Mouse (Mus musculus): ENCODE measurements around the gene Arg1. TPM values are rescaled to one million over a fixed set of nuclear protein-coding genes. Genes with fewer than 3 reads are reported as not detected.

The Arg1 gene
- polyA plus RNA-seq, 1 experiment, result 0.23 TPM

- H3K4me1 ChIP-seq (replicated peaks; ENCODE audit: control insufficient read depth, insufficient read depth, low read length), result no peaks in the 10 kb centered on the region
- WGBS, result 94% methylated on average over 9 of the region's 9 CpGs
- TF ChIP-seq CTCF (IDR thresholded peaks at IDR 0.05; ENCODE audit: borderline replicate concordance, control insufficient read depth, extremely low read depth, insufficient read depth, low read length, poor library complexity), result peak; percentile 50; the same call in 1 of the 2 replicates
- TF ChIP-seq POLR2A (IDR thresholded peaks at IDR 0.05; ENCODE audit: control insufficient read depth, extremely low read depth, insufficient read depth, low read length, poor library complexity), result no peak
- H3K27ac ChIP-seq (ENCODE audit: control insufficient read depth, insufficient read depth, low read length), result no peak overlapping the region
- no peak overlapping the region for H3K4me3 ChIP-seq (ENCODE audit: control insufficient read depth, insufficient read depth, low read length)
- H3K27me3 ChIP-seq (ENCODE audit: control insufficient read depth, insufficient read depth, low read length), result no peaks in the 10 kb centered on the region
- DNase-seq, result peak; percentile 15
- peaks cover 46% of the 10 kb centered on the region for H3K36me3 ChIP-seq (ENCODE audit: control insufficient read depth, insufficient read depth, low read length)
Measured at GRCm38 (mm10) chr10:24886008-24886407, 41.3 kb downstream of the Arg1 start.

DNA sequence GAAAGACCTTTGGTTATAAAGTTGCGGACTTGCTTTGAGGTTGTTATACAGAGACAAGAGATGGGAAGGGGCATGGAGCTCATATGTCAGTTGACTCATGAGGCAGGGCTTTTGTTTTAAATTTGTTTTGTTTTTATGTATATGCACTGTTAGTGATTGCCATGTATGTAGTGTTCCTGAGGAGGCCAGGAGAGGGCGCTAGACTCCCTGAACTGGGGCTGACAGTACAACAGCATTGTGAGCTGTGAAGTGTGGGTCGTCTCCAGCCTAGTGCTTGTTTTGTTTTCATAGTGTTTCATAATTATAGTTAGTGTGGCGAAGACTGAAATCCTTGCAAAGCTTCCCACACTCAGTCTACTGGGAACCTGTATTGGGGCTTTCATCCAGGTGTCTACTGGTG lies 53.7 kb downstream of the Arg1 start:
- Histone ChIP-seq H3K27me3 (ENCODE audit: control insufficient read depth, insufficient read depth, low read length) (no peaks in the 10 kb centered on the region), H3K27ac (ENCODE audit: control insufficient read depth, insufficient read depth, low read length) (no peak overlapping the region), H3K4me3 (ENCODE audit: control insufficient read depth, insufficient read depth, low read length) (no peak overlapping the region), H3K36me3 (ENCODE audit: control insufficient read depth, insufficient read depth, low read length) (peaks cover 41% of the 10 kb centered on the region), H3K4me1 (replicated peaks; ENCODE audit: control insufficient read depth, insufficient read depth, low read length) (no peaks in the 10 kb centered on the region)
- 87% methylated on average over 4 of the region's 4 CpGs for WGBS
- TF ChIP-seq POLR2A (IDR thresholded peaks at IDR 0.05; ENCODE audit: control insufficient read depth, extremely low read depth, insufficient read depth, low read length, poor library complexity) (no peak), CTCF (IDR thresholded peaks at IDR 0.05; ENCODE audit: borderline replicate concordance, control insufficient read depth, extremely low read depth, insufficient read depth, low read length, poor library complexity) (no peak)
- no peak for DNase-seq

DNA sequence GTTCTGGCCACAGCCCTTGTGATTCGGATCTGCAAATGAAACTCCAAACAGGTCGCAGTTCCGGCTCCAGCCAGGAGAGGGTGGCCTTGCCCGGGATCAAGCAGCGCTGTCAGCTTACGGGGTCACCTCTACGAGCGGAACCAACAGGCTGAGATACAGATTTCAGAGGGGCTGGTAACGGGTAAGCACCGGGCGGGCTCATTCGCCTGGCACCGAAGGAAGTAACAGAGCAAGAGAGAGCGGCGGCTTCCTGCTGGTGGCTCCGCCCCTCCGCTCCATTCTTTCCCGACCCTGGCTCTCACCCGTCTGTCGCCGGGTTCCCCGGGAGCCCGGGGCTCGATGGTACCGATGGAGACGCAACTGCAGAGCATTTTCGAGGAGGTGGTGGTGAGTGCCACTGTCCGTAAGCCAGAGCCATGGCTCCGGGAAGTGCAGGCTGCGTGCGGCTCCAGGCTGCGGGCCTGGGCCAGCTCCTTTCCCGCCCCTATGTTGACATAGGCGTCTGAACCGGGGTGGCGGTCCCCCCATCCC lies 57.5 kb downstream of the Arg1 start, which contains the start of gene Med23:
TSS of gene Med23 (plus strand) at position 227 of the 531 bp plus-strand sequence.
- peaks cover 7% of the 10 kb centered on the region; the same call in 1 of the 2 replicates for H3K36me3 ChIP-seq (ENCODE audit: control insufficient read depth, insufficient read depth, low read length)
- H3K4me1 ChIP-seq (replicated peaks; ENCODE audit: control insufficient read depth, insufficient read depth, low read length), result no peaks in the 10 kb centered on the region
- no peaks in the 10 kb centered on the region for H3K27me3 ChIP-seq (ENCODE audit: control insufficient read depth, insufficient read depth, low read length)
- DNase-seq, result peak; percentile 98
- peak within 1 kb of the TSS; percentile 89 for H3K4me3 ChIP-seq (ENCODE audit: control insufficient read depth, insufficient read depth, low read length)
- TF ChIP-seq POLR2A (IDR thresholded peaks at IDR 0.05; ENCODE audit: control insufficient read depth, extremely low read depth, insufficient read depth, low read length, poor library complexity) (peak; percentile 48; the same call in 1 of the 2 replicates), CTCF (IDR thresholded peaks at IDR 0.05; ENCODE audit: borderline replicate concordance, control insufficient read depth, extremely low read depth, insufficient read depth, low read length, poor library complexity) (peak; percentile 84)
- no peak within 1 kb of the TSS for H3K27ac ChIP-seq (ENCODE audit: control insufficient read depth, insufficient read depth, low read length)
- under 1% methylated on average over 36 of the region's 36 CpGs for WGBS

Other genes with a start within 250 kb of the Arg1 start
- gene Enpp1, start 215.3 kb downstream of the Arg1 start, polyA plus RNA-seq (2012; rRNA removed), result 0.80 and 0.89 TPM in 2 replicates
- 0.53 and 0.57 TPM in 2 replicates for gene Enpp3, start 84.7 kb downstream of the Arg1 start, polyA plus RNA-seq (2012; rRNA removed)
- gene Med23, start 57.5 kb downstream of the Arg1 start, polyA plus RNA-seq (2012; rRNA removed), result 28.9 and 30.9 TPM in 2 replicates

Measured in thymus, adult 2 months (tissue).